Mouse (Mus musculus) layer of hippocampus, adult 11-12 months (tissue): ENCODE measurements around the gene N6amt1.
A peak's percentile ranks its signal among the peaks of the same experiment; 100 is the strongest.

Source experiments
- DNase-seq: peaks from one replicate; pipeline ENCODE4 v3.0.0; 2022; ENCODE audit warnings: low spot score

N6amt1 gene

DNA sequence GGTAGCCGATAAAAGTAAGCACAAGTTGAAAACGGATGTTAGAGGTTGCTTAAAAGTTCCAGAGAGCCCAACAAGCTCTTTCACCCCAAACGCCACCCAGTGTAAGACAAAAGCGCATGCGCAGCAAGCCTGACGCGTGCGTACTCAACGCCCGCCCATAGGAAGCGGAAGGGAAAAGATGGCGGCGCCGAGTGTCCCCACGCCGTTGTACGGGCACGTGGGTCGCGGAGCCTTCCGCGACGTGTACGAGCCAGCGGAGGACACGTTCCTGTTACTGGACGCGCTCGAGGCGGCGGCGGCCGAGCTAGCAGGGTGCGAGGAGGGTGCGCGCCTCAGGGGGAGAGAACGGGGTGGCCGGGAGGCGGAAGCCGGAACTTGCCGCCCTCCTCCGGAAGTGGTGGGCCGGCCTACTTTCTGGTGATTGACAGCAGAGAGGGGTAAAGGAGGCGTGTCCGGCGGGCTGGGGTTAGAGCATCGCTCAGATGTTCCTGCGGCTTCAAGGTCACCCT lies at the start of gene N6amt1:
Gene N6amt1 (plus strand): TSS at position 111 of the 509 bp plus-strand sequence.
- peak; percentile 94 for DNase-seq

DNA sequence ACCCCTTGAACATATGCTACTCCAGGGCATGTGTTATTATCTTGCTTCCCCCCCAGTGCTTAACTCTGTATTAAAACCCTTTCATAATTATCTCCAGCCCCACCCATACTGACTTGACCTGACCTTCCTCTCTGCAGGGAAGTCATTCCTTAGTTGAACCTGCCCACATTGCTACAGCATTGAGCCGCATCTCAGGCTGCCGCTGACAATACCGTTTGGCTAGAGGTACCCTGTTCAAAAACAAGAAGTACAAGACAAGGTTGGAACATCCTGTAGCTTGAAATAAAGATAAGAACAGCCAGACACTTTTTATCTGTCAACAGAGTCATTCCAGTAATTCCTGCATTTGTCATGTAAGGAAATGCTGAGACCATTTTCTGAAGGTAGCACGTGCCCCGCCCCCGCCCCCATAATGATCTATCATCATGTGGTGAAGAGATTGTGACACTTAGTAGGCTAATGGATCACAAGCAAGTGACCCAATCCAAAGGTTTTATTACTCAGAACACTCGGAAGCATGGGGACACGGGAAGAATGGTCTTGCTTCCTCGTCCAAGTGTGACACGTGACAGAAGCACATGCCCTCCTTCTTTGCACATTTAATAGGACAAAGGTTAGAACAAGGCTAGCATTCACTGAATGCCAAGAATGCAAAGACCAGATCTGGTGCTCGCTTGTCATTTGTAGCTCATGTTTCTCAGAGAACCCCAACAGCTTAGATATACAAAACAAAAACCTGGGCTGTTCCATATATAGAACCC lies 48.6 kb upstream of the N6amt1 start:
- no peak for DNase-seq

GRCm38 (mm10) chr16:87307109-87307735 lies 46.8 kb upstream of the N6amt1 start:
- DNase-seq, result no peak

DNA sequence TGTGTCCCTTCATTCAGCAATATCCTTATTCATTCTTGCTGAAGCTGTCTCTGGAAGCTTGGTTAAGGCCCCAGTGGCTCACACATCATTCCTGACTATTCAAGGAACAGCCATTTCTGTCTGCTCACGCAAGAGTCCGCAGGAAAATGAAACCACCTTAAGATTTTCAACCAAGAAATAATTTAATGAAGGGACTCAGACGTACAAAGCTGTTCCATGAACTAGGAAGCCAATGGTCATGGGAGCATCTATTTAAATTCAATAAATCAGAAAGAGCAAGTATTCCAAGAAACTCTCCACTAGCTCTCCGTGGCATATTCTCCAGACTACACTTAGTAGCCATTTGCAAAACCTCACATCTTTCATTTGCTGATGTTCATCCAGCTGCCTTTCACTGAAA lies 43.3 kb upstream of the N6amt1 start:
- DNase-seq, result no peak

DNA sequence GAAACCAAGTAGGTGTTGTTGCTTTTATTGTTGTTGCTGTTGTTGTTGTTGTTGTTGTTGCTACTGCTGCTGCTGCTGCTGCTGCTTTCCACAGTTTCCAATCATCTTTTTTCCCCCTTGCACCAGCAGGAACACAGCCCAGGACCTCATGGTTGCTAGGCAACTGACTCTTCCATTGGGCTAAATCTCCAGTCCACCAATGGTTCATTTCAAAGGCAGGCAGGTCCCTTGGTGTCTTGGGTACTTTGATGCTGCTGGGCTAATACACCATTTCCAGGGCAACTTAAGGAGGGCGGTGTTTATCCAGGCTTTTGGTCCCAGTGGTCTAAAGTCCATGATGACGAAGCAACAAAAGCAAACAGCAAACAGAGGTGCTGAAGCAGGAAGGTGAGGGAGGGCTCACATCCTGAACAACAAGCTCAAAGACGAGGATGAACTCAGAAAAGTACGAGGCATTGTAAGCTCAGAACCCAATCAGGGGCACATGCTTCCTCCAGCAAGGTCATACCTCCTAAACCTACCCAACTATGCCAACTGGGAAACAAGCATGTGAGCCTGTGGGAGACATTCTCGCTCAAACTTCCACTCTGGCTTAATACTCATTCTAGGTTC lies 35.7 kb upstream of the N6amt1 start:
- DNase-seq, result no peak

GRCm38 (mm10) chr16:87318998-87319397 lies 35.0 kb upstream of the N6amt1 start:
- DNase-seq, result no peak

DNA sequence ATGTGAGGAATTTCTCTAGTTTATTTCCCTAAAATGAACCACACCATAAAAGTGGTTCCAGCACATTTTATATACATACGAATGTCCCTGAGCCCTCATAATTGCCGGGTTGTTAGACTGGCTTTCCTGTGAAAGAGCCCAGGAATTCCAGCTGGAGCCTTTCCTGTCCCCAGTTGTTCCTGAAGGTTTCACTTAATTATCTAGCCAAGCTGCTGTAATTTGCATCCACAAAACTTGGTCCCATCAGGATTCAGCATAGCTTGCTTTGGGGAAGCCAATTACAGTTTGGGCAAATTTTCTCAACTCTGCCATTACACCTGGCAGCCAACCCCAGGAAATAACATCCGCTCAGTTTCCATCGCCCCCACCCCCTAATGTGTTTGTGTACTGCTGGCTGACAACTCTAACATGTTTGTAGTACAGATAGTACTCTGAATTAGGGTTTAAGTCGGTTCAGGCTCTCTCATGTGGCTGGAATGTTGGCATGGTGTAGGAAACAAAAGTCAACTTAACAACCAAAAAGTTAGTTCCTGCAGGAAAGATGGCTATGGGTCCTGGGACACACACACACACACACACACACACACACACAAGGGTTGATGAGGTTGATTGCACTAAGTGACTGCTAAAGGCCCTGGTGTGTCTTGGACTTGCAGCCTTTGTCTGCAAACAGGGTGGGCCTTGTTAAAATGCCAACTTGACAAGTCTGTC lies 34.3 kb upstream of the N6amt1 start:
- DNase-seq, result no peak

- DNase-seq, result no peak
These were observed 33.8 kb upstream of the N6amt1 start for GRCm38 (mm10) chr16:87320252-87320555.

DNA sequence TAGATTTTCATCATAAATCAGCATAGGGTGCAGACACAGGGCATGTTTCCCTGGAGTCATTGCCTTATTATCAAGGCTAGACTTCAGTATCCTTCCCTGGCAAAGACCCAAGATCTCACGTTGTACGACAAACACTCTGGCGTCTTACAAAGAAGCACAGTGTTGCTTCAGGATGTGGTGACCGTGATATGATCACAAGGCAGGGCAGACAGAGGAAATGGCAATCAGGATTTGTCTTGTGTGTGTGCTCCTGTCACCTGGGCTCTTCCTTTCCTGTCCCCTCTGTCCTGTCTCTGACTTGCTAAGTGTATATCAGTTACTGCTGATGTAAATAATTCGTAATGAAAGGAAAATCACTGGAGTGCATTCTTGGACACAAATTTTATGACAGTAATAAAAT lies 29.4 kb upstream of the N6amt1 start:
- no peak for DNase-seq

DNA sequence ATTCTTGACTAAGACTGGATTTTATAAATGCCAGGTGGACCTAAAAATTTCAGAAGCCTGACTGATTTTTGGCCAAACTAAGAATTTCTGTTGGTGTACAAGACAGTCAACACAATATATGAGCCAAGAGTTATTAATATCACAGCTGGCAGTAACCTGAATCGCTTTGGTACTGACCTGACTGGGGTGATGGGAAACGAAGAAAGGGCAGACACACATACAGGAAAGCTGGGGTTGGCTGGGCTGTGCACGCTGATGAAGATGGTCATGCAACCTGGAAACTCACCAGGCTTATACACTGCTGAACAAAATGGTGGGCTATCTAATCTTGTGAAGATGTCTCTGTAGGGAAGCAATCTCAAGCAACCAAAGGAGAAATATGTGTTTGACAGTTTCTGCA lies 24.0 kb upstream of the N6amt1 start:
- no peak for DNase-seq

- DNase-seq, result no peak
These were observed 19.2 kb upstream of the N6amt1 start for GRCm38 (mm10) chr16:87334756-87335155.

DNA sequence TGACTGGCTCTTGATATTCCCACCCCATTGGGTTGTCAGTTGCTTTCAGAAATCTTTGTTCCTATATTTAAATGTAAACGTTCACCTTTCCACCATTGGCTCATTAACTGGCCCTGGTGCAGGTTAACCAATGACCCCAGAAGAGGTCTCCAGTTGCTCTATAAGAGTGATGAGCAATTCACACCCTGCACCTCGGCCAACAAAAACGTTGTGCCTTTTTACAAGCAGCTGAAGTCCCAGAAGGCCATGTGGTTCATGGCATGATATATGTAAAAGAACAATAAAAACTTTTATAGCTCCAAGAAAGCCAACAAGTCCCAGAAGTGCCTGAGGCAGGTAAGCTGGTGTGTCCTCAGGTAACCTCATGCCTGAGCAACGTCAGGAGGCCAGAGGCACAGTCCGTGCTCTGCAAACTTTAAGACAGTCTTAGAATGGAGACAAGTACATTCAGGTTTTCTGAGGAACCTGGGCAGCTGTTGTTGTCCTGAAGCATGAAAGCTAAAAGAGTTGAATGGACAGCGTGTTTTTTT lies 12.9 kb upstream of the N6amt1 start:
- DNase-seq, result no peak

GRCm38 (mm10) chr16:87348133-87348532 lies 5.9 kb upstream of the N6amt1 start:
- no peak for DNase-seq

- DNase-seq, result no peak
These were observed 2.4 kb upstream of the N6amt1 start for GRCm38 (mm10) chr16:87351386-87352105.

DNA sequence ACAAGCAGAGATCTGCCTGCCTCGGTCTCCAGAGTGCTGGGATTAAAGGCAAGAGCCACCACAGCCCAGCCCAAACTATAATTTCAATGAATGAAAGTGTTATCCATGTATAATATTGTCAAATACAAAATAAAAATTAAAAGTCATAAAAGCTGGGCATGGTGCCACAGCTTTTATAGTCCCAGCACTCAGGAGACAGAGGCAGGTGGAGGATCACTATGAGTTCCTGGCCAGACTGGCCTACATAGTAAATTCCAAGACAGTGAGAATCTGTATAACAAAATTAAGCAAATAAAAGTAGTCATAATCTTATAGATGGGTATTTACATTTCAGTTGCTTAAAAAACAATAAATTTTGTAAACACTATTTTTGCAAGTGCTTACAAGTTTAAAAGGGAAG lies 380 bp upstream of the N6amt1 start:
- no peak for DNase-seq

GRCm38 (mm10) chr16:87354748-87355147 lies 763 bp downstream of the N6amt1 start:
- DNase-seq, result no peak

DNA sequence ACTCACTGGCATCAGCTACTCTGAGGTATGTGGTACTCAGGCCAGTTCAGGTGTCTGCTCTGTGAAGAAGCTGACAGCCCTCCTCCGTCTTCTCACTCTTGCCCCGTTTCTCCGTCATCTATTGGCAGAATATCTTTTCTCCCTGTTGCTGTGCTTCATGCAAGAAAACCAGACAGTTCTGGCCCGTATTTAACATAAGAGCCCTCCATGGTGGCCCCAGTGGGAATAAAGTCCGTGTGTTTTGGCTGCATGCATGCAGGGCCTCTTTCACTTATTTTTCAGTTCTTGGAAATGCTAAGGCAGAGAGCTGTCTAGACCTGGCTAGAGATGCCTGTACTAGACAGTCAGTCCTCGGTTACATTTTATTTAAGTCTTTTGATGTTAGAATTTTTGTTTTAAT lies 6.1 kb downstream of the N6amt1 start:
- DNase-seq, result no peak

DNA sequence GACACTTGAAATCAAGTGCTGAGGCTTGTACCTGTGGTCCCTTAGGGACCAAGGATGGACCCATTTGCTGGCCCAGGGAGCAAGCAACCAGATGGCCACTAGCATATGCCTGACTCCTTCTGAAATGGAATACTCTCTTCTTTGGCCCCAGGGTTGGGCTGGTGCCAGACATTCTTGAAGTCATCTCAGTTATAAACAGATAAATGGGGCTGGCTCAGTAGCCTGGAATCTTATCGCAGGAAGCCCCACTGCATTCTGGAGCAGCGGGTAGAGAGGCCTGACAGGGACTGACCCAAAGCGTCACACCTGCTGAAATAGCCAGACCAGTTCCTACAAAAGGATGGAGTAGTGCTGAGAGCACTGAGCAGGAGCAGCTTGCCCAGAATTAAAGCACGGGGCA lies 10.2 kb downstream of the N6amt1 start:
- DNase-seq, result no peak

DNA sequence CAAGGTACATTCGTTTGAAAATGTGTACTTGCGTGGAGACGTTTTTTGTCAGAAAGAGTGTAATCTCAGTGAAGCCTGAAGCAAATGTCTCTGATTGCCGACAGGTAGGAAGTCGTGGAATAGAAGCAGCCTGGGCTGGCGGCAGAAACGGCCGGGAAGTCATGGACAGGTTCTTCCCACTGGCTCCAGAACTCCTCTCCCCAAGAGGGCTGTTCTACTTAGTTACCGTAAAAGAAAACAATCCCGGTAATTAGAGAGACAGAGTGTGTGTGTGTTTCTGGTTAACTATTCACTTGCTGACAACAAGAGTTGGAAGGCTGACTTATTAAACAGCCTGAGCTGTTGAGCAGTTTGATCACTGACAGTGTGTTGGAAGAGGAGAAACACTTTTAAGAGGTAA lies 12.1 kb downstream of the N6amt1 start:
- DNase-seq, result no peak

- no peak for DNase-seq
These were observed 12.5 kb downstream of the N6amt1 start for GRCm38 (mm10) chr16:87366445-87366844.

DNA sequence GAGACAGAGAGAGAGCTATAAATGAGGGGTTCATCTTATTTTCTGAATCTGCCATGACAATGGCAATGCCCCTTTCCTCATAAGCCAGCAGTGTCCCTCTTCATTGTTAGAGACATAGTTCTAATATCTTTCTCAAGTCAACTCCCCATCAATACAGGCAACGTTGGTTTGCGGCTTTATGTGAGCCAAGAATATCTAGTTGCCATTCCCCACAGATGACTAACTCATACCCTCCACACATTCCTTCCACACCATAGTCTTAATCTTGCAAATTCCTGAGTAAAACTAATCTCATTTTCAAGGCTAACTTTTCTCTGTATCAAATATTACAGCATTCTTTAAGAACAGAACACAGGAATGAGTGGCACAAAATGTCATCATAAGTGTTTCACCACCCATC lies 29.0 kb downstream of the N6amt1 start:
- no peak for DNase-seq

GRCm38 (mm10) chr16:87384366-87384765 lies 30.4 kb downstream of the N6amt1 start:
- DNase-seq, result no peak
